Mouse (Mus musculus) heart, embryonic 11.5 days (tissue): ENCODE results near the gene Padi1. TPM values are rescaled to one million over a fixed set of nuclear protein-coding genes. Genes with fewer than 3 reads are reported as not detected.

Experiments
- ATAC-seq: fragments of 200-750 bp; cut with Nextera tagmentation; replicated peaks from 2 replicates; pipeline ENCODE4 v1.8.0; 2017; ENCODE audit warnings: moderate library complexity; ENCODE audit not compliant: insufficient number of reproducible peaks, low FRiP score, low TSS enrichment
- H3K27ac ChIP-seq: fragments of 300-500 bp; sonication (generic); 2 replicates; pipeline ENCODE4 v1.5.1; 2014; ENCODE audit warnings: mild to moderate bottlenecking, low read depth, low read length
- H3K27me3 ChIP-seq: fragments of 300-500 bp; sonication (generic); 2 replicates; pipeline ENCODE4 v1.6.1; 2014; ENCODE audit warnings: mild to moderate bottlenecking, low read length, mixed read lengths; ENCODE audit not compliant: control insufficient read depth, insufficient read depth
- H3K36me3 ChIP-seq: fragments of 300-500 bp; sonication (generic); 2 replicates; pipeline ENCODE4 v1.6.1; 2014; ENCODE audit warnings: mild to moderate bottlenecking, low read length, moderate library complexity, mixed read lengths; ENCODE audit not compliant: control insufficient read depth, insufficient read depth
- H3K4me1 ChIP-seq: fragments of 300-500 bp; sonication (generic); 2 replicates; pipeline ENCODE4 v1.6.1; 2014; ENCODE audit warnings: low read length; ENCODE audit not compliant: control insufficient read depth, insufficient read depth
- H3K4me2 ChIP-seq: fragments of 300-500 bp; sonication (generic); 2 replicates; pipeline ENCODE4 v1.6.1; 2014; ENCODE audit warnings: mild to moderate bottlenecking, moderate library complexity
- H3K4me3 ChIP-seq: fragments of 300-500 bp; sonication (generic); 2 replicates; pipeline ENCODE4 v1.5.1; 2014; ENCODE audit warnings: low read depth, low read length
- H3K9ac ChIP-seq: fragments of 300-500 bp; sonication (generic); 2 replicates; pipeline ENCODE4 v1.6.1; 2014; ENCODE audit warnings: mild to moderate bottlenecking, low read depth, low read length, moderate library complexity
- H3K9me3 ChIP-seq: fragments of 300-500 bp; sonication (generic); replicated peaks from 2 replicates; pipeline ENCODE4 v1.6.1; 2016; ENCODE audit warnings: low read length; ENCODE audit not compliant: control insufficient read depth
- WGBS: fragments of 180-500 bp; shearing (Covaris S2); extraction: QIAGEN DNeasy Blood & Tissue Kit; methylation state at CpG from one replicate; pipeline ENCODE4 v1.1.7; 2014; ENCODE audit not compliant: insufficient replicate concordance; 5-methylcytosine and 5-hydroxymethylcytosine counted together
- polyA plus RNA-seq: library from polyadenylated mRNA; unstranded; fragments of >200 nt; fragmentation: Nextera tagmentation; extraction: Ambion mirVana; gene quantifications from 2 replicates; pipeline ENCODE4 v1.2.1, GENCODE M21; 2014

The Padi1 gene
- polyA plus RNA-seq, 1 experiment from 2014 or later: 0.19 TPM

GRCm38 (mm10) chr4:140837879-140838278 lies 7.7 kb downstream of the Padi1 start:
- Histone ChIP-seq H3K27me3 (peaks cover 13% of the 10 kb centered on the region), H3K36me3 (no peaks in the 10 kb centered on the region), H3K27ac (no peak overlapping the region; the same call in 1 of the 2 replicates), H3K4me2 (peak overlapping the region; percentile 50), H3K9ac (peak overlapping the region; percentile 12; the same call in 1 of the 2 replicates), H3K4me1 (0 out of 2 replicates have a peak, but pooled peaks cover 3% of the 10 kb centered on the region), H3K4me3 (peak overlapping the region; percentile 14; the same call in 1 of the 2 replicates), H3K9me3 (no peaks in the 10 kb centered on the region)
- ATAC-seq: no peak; the same call in 1 of the 2 replicates
- WGBS: 18% methylated on average over 8 of the region's 8 CpGs

DNA sequence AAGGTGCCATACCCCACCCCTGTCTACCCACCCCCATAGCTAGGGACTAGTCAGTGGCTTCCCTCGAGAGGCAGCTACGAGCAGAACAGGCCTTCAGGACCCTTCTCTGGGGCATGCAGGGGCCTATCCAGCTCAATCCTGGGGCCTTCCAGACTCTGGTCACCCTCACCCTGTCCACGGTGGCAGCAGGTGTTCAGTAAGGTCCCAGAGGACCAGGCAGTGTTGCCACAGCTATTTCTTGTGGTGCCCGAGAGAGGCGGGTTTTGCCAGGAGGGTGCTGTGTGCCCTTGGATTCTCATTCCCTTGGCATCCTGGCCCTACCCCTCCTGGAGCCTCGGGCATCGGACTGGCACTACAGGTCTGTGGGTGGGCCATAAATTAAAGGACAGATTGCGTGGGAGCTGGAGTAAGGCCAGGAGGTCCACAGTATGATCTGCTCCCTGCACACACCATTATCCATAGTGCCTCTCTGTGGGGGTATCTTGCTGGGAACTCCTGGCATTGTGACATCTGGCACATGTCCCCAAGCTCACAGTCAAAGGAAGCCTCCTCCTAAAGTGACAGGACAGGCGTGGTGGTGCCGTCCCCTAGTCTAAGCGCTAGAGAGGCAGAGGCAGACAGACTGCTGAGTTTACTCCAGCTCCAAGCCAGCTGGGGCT lies 9.2 kb downstream of the Padi1 start:
- no peak overlapping the region for H3K4me3 ChIP-seq
- no peak overlapping the region for H3K4me2 ChIP-seq
- no peak for ATAC-seq
- peaks cover 16% of the 10 kb centered on the region for H3K27me3 ChIP-seq
- H3K27ac ChIP-seq: no peak overlapping the region
- WGBS: 74% methylated on average over 11 of the region's 11 CpGs
- H3K4me1 ChIP-seq: 0 out of 2 replicates have a peak, but pooled peaks cover 3% of the 10 kb centered on the region
- no peak overlapping the region for H3K9ac ChIP-seq
- H3K36me3 ChIP-seq: no peaks in the 10 kb centered on the region
- no peaks in the 10 kb centered on the region for H3K9me3 ChIP-seq

- ATAC-seq: 0 out of 2 replicates have a peak, but pooled peaks have one; percentile 53
- Histone ChIP-seq H3K36me3 (no peaks in the 10 kb centered on the region), H3K9me3 (no peaks in the 10 kb centered on the region), H3K9ac (no peak overlapping the region), H3K4me3 (no peak overlapping the region), H3K4me2 (peak overlapping the region; percentile 2; the same call in 1 of the 2 replicates), H3K27ac (no peak overlapping the region), H3K4me1 (0 out of 2 replicates have a peak, but pooled peaks cover 3% of the 10 kb centered on the region), H3K27me3 (peaks cover 16% of the 10 kb centered on the region)
- 12% methylated on average over 10 of the region's 10 CpGs for WGBS
Observed at GRCm38 (mm10) chr4:140835682-140836081, 9.9 kb downstream of the Padi1 start.

GRCm38 (mm10) chr4:140834327-140834934 lies 11.1 kb downstream of the Padi1 start:
- WGBS: 72% methylated on average over 6 of the region's 6 CpGs
- H3K4me2 ChIP-seq: no peak overlapping the region

DNA sequence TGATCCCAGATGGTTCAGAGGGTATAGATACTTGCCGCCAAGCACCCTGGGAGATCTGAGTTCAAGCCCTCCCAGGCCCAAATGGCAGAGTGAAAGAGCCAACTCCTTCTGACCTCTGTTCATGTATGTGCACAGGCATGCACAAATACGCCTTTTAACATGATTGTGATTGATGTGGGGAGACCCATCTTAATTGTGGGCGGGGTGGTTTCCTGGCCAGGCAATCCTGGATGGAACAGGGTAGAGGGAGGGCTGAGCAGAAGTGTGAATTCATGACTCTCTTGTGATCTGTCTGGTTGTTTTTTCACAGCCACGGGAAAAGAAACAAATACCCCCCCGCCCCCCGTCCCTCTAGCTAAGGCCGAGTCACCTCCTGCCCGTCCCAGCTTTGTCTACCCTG lies 12.8 kb downstream of the Padi1 start:
- ATAC-seq: no peak
- WGBS: 58% methylated on average over 8 of the region's 8 CpGs
- no peak overlapping the region for H3K4me2 ChIP-seq
- H3K9me3 ChIP-seq: no peaks in the 10 kb centered on the region
- no peak overlapping the region for H3K9ac ChIP-seq
- no peak overlapping the region for H3K27ac ChIP-seq
- 0 out of 2 replicates have a peak, but pooled peaks cover 2% of the 10 kb centered on the region for H3K4me1 ChIP-seq
- H3K4me3 ChIP-seq: no peak overlapping the region
- H3K27me3 ChIP-seq: peaks cover 16% of the 10 kb centered on the region
- no peaks in the 10 kb centered on the region for H3K36me3 ChIP-seq

More at GRCm38 (mm10) chr4:140834327-140834934, 11.1 kb downstream of the Padi1 start:
- ATAC-seq: no peak
- Histone ChIP-seq H3K27ac (no peak overlapping the region), H3K36me3 (no peaks in the 10 kb centered on the region), H3K27me3 (peaks cover 16% of the 10 kb centered on the region), H3K9ac (no peak overlapping the region), H3K4me1 (0 out of 2 replicates have a peak, but pooled peaks cover 3% of the 10 kb centered on the region), H3K4me3 (no peak overlapping the region), H3K9me3 (no peaks in the 10 kb centered on the region)

DNA sequence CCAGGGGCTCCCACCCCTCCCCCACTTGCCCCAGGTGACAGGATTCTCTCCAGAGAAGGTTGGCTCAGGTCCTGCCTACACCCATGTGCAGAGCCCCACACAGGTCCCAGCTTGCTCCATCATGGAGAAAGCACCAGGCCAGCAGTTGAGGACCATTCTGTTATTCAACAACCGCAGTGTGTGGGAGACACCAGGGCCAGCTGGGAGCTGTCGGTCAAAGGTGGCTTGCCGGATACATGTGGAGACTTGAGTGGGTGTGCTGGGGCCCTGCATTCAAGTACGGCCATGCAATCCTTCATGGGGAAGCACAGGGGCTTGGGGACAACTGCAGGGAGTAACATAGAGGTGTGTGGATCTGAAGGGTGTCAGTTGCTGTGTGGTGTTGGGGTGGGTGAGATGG lies 13.8 kb downstream of the Padi1 start:
- Histone ChIP-seq H3K4me2 (no peak overlapping the region), H3K27ac (no peak overlapping the region), H3K36me3 (no peaks in the 10 kb centered on the region), H3K4me3 (no peak overlapping the region), H3K4me1 (no peaks in the 10 kb centered on the region), H3K9me3 (no peaks in the 10 kb centered on the region), H3K9ac (no peak overlapping the region), H3K27me3 (peaks cover 16% of the 10 kb centered on the region)
- WGBS: 82% methylated on average over 4 of the region's 4 CpGs
- ATAC-seq: no peak

DNA sequence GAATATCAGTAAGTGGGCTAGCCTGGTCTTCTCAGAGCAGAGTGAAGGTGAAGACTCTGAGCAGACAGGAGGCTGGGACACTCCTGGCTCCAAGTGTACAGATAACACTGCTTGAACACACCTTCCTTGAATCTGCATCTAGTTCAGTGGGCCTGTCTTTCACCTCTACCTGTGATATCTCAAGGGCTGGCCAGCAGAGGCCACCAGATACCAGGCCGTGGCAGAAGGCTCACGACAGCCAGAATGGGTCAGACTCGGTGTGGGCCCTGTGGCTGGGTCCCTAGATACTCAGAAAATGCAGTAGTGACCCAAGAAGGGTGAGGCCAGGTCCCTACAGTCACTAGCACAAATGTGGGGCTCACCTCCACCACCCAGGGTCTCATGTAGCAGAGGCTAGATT lies 18.3 kb downstream of the Padi1 start:
- Histone ChIP-seq H3K9me3 (peaks cover 24% of the 10 kb centered on the region), H3K9ac (no peak overlapping the region), H3K36me3 (no peaks in the 10 kb centered on the region), H3K4me2 (no peak overlapping the region), H3K4me1 (no peaks in the 10 kb centered on the region), H3K4me3 (no peak overlapping the region), H3K27me3 (no peaks in the 10 kb centered on the region), H3K27ac (no peak overlapping the region)
- WGBS: 51% methylated on average over 3 of the region's 3 CpGs
- ATAC-seq: no peak

GRCm38 (mm10) chr4:140825942-140826341 lies 19.6 kb downstream of the Padi1 start:
- Histone ChIP-seq H3K27ac (no peak overlapping the region), H3K4me3 (no peak overlapping the region), H3K9me3 (peaks cover 29% of the 10 kb centered on the region), H3K27me3 (no peaks in the 10 kb centered on the region), H3K9ac (no peak overlapping the region), H3K4me1 (no peaks in the 10 kb centered on the region), H3K4me2 (no peak overlapping the region), H3K36me3 (no peaks in the 10 kb centered on the region)
- 56% methylated on average over 11 of the region's 11 CpGs for WGBS
- no peak for ATAC-seq
